Mouse (Mus musculus) stomach, postnatal 0 days (tissue): ENCODE data around the gene Baiap2l2.

Experiments used
- CTCF ChIP-seq: IDR thresholded peaks from 2 replicates; pipeline ENCODE4 v1.5.1; 2016; ENCODE audit warnings: antibody characterized with exemption, low read depth, mild to moderate bottlenecking, moderate library complexity
- EP300 ChIP-seq: optimal IDR thresholded peaks from 2 replicates; pipeline ENCODE3; 2016; ENCODE audit warnings: antibody characterized with exemption

DNA sequence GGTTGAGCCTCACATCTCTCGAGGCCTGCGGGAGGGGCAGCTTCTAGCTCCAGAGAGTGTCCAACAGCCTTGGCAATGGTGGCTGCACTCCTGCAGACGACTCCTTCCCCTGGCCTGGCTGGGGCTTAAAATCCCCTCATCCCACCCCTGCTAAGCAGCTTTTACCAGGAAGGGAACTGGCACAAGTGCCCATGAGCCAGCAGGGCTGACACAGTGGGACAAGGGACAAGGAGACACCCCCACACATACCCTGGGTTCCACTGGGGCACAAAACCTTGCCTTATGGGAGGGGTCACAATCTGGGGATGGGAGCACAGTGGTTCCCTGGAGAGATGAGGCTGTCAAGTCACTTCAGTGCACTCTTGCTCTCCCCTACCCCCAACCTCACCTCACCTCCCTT, 30.7 kb downstream of the Baiap2l2 start, which contains the start of gene Slc16a8:
- no peak for TF ChIP-seq CTCF
- TF ChIP-seq EP300: no peak
